Mouse (Mus musculus): ENCODE results near the gene Gphb5.
"Not testable (repeated sequence)": the region's sequence is repeated elsewhere in the genome, so short reads cannot be mapped to it uniquely, and the experiment has no call there.

Gene Gphb5

GRCm38 (mm10) chr12:75416681-75417080 is at the start of gene Gphb5:
Gene Gphb5, minus strand, starts transcription at chr12:75416781.
- no peak for DNase-seq

- DNase-seq, result no peak
Observed at GRCm38 (mm10) chr12:75466206-75466605, 49.6 kb upstream of the Gphb5 start.

GRCm38 (mm10) chr12:75464016-75464769 is 47.6 kb upstream of the Gphb5 start:
- DNase-seq, result peak; percentile 30

GRCm38 (mm10) chr12:75460561-75460960 is 44.0 kb upstream of the Gphb5 start:
- DNase-seq, result no peak

GRCm38 (mm10) chr12:75459656-75460055 is 43.1 kb upstream of the Gphb5 start:
- DNase-seq, result no peak

GRCm38 (mm10) chr12:75453441-75453840 is 36.9 kb upstream of the Gphb5 start:
- no peak for DNase-seq

GRCm38 (mm10) chr12:75453027-75453426 is 36.4 kb upstream of the Gphb5 start:
- DNase-seq, result no peak

- no peak for DNase-seq
Observed at GRCm38 (mm10) chr12:75450592-75450991, 34.0 kb upstream of the Gphb5 start.

- no peak for DNase-seq
Observed at GRCm38 (mm10) chr12:75450011-75450410, 33.4 kb upstream of the Gphb5 start.

- no peak for DNase-seq
Observed at GRCm38 (mm10) chr12:75449475-75449966, 32.9 kb upstream of the Gphb5 start.

GRCm38 (mm10) chr12:75448921-75449320 is 32.3 kb upstream of the Gphb5 start:
- peak; percentile 55 for DNase-seq

GRCm38 (mm10) chr12:75446245-75446644 is 29.7 kb upstream of the Gphb5 start:
- DNase-seq, result no peak

- DNase-seq, result not testable (repeated sequence)
Observed at GRCm38 (mm10) chr12:75432400-75432799, 15.8 kb upstream of the Gphb5 start.

- DNase-seq, result no peak
Observed at GRCm38 (mm10) chr12:75429685-75430396, 13.3 kb upstream of the Gphb5 start.

- no peak for DNase-seq
Observed at GRCm38 (mm10) chr12:75428719-75429118, 12.1 kb upstream of the Gphb5 start.

- DNase-seq, result no peak
Observed at GRCm38 (mm10) chr12:75425882-75426281, 9.3 kb upstream of the Gphb5 start.

- no peak for DNase-seq
Observed at GRCm38 (mm10) chr12:75424817-75425216, 8.2 kb upstream of the Gphb5 start.

GRCm38 (mm10) chr12:75424359-75424758 is 7.8 kb upstream of the Gphb5 start:
- no peak for DNase-seq

- no peak for DNase-seq
Observed at GRCm38 (mm10) chr12:75414991-75415390, 1.6 kb downstream of the Gphb5 start.

GRCm38 (mm10) chr12:75412964-75413363 is 3.6 kb downstream of the Gphb5 start:
- DNase-seq, result no peak

GRCm38 (mm10) chr12:75397077-75397476 is 19.5 kb downstream of the Gphb5 start:
- DNase-seq, result no peak

- DNase-seq, result no peak
Observed at GRCm38 (mm10) chr12:75396616-75397015, 20.0 kb downstream of the Gphb5 start.

GRCm38 (mm10) chr12:75394011-75394773 is 22.4 kb downstream of the Gphb5 start:
- no peak for DNase-seq
